ENCODE assay signal across 19 mouse cellular contexts in genomic region chr3:58411669-58412068, GRCm38 (mm10).
"Had no signal": no experiment of that assay in that cellular context is flagged by ENCODE, and none has a peak within 500 bp of the region (broad histone marks: within the 10 kb centered on the region; RNA-seq: fewer than 3 reads in every experiment).

No protein-coding gene starts in this region.

- ATAC-seq: liver, postnatal 0 days; lung, postnatal 0 days; midbrain, embryonic 16.5 days had no signal

- H3K4me1 ChIP-seq: lung, embryonic 15.5 days had no signal

- H3K9ac ChIP-seq: liver, postnatal 0 days; lung, embryonic 15.5 days; neural tube, embryonic 13.5 days; neural tube, embryonic 15.5 days had no signal

- H3K9me3 ChIP-seq: lung, embryonic 15.5 days; midbrain, embryonic 10.5 days; neural tube, embryonic 13.5 days; neural tube, embryonic 15.5 days had no signal

- H3K4me2 ChIP-seq: lung, embryonic 15.5 days; neural tube, embryonic 13.5 days; neural tube, embryonic 15.5 days had no signal

- H3K27ac ChIP-seq: lung, embryonic 15.5 days; midbrain, embryonic 10.5 days; neural tube, embryonic 13.5 days; neural tube, embryonic 15.5 days had no signal

- H3K27me3 ChIP-seq: lung, embryonic 15.5 days; neural tube, embryonic 13.5 days; neural tube, embryonic 15.5 days had no signal

- H3K36me3 ChIP-seq: lung, embryonic 15.5 days; neural tube, embryonic 13.5 days; neural tube, embryonic 15.5 days had no signal

- DNase-seq: liver, postnatal 0 days; lung, adult 2 months; lung, postnatal 4 days; midbrain, embryonic 14.5 days; retina, postnatal 1 day; right cerebral cortex, adult 18-20 months; right cerebral cortex, postnatal 25 days; right cerebral cortex, postnatal 4 days; spleen, adult 18-20 months; thymus, adult 18-20 months; thymus, postnatal 14 days; thymus, postnatal 36 days had no signal

- H3K4me3 ChIP-seq: lung, embryonic 15.5 days; midbrain, embryonic 10.5 days; myocyte; neural tube, embryonic 13.5 days; neural tube, embryonic 15.5 days had no signal
